Mouse (Mus musculus) embryonic facial prominence, embryonic 13.5 days (tissue): ENCODE measurements around the gene Xdh. TPM values are rescaled to one million over a fixed set of nuclear protein-coding genes. Genes with fewer than 3 reads are reported as not detected.
A peak's percentile ranks its signal among the peaks of the same experiment; 100 is the strongest.

Experiments
- ATAC-seq: fragments of 200-750 bp; cut with Nextera tagmentation; 2 replicates; pipeline ENCODE4 v1.8.0; 2017; ENCODE audit warnings: low read depth; ENCODE audit not compliant: insufficient number of reproducible peaks, insufficient read depth, low FRiP score, low TSS enrichment
- H3K27ac ChIP-seq: fragments of 300-500 bp; sonication (generic); 2 replicates; pipeline ENCODE4 v1.5.1; 2015; ENCODE audit warnings: moderate library complexity, mild to moderate bottlenecking, inconsistent platforms
- H3K27me3 ChIP-seq: fragments of 300-500 bp; sonication (generic); 2 replicates; pipeline ENCODE4 v1.6.1; 2015; ENCODE audit warnings: mild to moderate bottlenecking, inconsistent platforms
- H3K36me3 ChIP-seq: fragments of 300-500 bp; sonication (generic); 2 replicates; pipeline ENCODE4 v1.6.1; 2015; ENCODE audit warnings: mild to moderate bottlenecking, inconsistent platforms
- H3K4me1 ChIP-seq: fragments of 300-500 bp; sonication (generic); 2 replicates; pipeline ENCODE4 v1.6.1; 2015; ENCODE audit warnings: inconsistent platforms
- H3K4me2 ChIP-seq: fragments of 300-500 bp; sonication (generic); 2 replicates; pipeline ENCODE4 v1.6.1; 2015; ENCODE audit warnings: moderate library complexity, mild to moderate bottlenecking, inconsistent platforms
- H3K4me3 ChIP-seq: fragments of 300-500 bp; sonication (generic); 2 replicates; pipeline ENCODE4 v1.5.1; 2015; ENCODE audit warnings: mild to moderate bottlenecking, inconsistent platforms
- H3K9ac ChIP-seq: fragments of 300-500 bp; sonication (generic); 2 replicates; pipeline ENCODE4 v1.6.1; 2015; ENCODE audit warnings: mild to moderate bottlenecking, inconsistent platforms
- H3K9me3 ChIP-seq: fragments of 300-500 bp; sonication (generic); 2 replicates; pipeline ENCODE4 v1.6.1; 2016; ENCODE audit warnings: inconsistent platforms
- WGBS: fragments of 180-500 bp; shearing (Covaris S2); methylation state at CpG from one replicate; pipeline ENCODE4 v1.1.7; 2015; ENCODE audit warnings: mixed read lengths; 5-methylcytosine and 5-hydroxymethylcytosine counted together
- polyA plus RNA-seq: library from polyadenylated mRNA; unstranded; fragments of >200 nt; fragmentation: Nextera tagmentation; extraction: Ambion mirVana; gene quantifications from 2 replicates; pipeline ENCODE4 v1.2.1, GENCODE M21; 2015

Xdh gene
- polyA plus RNA-seq, 1 experiment from 2014 or later = 0.59 TPM

DNA sequence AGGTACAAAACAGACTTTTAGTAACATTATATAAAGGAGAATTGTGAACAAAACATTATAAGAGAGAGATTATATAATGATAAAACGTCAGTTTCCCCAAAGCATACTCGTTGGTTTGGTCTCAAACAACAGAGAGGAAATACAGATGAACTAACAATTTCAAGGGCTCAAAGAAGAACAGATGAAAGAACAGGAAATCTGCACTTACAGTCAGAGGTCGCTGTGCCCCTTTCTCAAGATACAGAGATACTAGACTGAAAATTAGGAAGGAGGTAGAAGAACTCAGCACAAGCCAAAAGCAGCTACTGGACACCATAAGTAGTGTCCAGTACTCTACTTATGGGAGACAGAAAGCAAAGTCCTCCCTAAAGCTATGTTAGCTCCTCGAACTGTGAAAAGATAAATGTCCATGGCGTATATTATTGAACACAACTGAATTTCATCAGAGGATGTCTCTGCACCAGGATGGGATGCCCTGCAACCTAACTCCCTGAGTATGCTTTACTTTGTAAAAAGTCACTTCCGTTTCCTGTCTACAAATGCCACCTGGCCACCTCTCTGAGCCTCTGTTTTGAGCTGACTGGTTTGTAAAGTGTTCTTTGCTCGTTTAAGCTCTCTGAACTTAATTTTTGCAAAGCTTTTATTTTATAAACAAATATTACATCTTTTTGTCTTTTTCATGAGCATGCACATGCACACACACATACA lies 44.8 kb downstream of the Xdh start:
- peaks cover 9% of the 10 kb centered on the region; the same call in 1 of the 2 replicates for H3K4me1 ChIP-seq
- H3K9me3 ChIP-seq = no peaks in the 10 kb centered on the region
- H3K4me3 ChIP-seq = no peak overlapping the region
- WGBS = 69% methylated on average over 7 of the region's 7 CpGs
- H3K4me2 ChIP-seq = no peak overlapping the region
- no peak overlapping the region for H3K9ac ChIP-seq
- H3K27me3 ChIP-seq = 0 out of 2 replicates have a peak, but pooled peaks cover 3% of the 10 kb centered on the region
- no peak overlapping the region for H3K27ac ChIP-seq
- H3K36me3 ChIP-seq = no peaks in the 10 kb centered on the region
- ATAC-seq = no peak

DNA sequence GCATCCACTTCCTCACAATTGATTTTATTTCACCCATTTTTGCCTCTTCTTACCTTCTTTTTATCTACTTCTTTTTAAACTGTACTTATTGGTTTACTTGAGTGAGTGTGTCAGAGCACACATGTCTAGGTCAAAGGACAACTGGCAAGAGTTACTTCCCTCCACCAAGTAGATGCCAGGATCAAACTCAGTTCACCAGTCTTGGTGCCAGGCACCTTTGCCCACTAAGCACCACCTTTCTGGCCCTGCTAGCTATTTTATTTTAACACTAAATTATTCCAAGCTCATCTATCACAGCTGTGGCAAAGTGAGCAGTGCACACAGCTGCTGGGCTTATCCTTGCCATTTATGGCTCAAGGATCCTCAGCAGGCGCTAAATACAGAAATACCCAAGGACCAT lies 46.9 kb downstream of the Xdh start:
- Histone ChIP-seq H3K27ac (no peak overlapping the region), H3K27me3 (no peaks in the 10 kb centered on the region), H3K4me2 (no peak overlapping the region), H3K9ac (no peak overlapping the region), H3K9me3 (no peaks in the 10 kb centered on the region), H3K4me1 (peaks cover 9% of the 10 kb centered on the region; the same call in 1 of the 2 replicates), H3K4me3 (no peak overlapping the region), H3K36me3 (no peaks in the 10 kb centered on the region)
- 88% methylated on average over 1 of the region's 1 CpGs for WGBS
- no peak for ATAC-seq

DNA sequence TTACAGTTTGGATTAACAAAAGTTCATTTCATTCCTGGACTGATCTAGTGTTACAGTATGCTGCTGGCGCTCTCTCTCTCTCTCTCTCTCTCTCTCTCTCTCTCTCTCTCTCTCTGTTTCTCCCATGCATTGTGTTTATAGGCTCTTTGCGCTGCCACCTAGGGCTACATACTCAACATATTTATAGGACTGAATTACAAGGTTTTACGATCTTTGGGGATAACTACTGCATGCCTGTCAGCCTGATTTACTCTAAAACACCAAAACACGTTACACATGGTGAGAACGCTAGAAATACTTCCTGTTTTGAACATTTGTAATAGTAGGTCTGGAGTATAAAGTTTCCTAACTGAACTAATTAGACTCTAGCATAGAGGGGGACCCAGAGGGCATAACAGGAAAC lies 47.8 kb downstream of the Xdh start:
- Histone ChIP-seq H3K4me2 (no peak overlapping the region), H3K27me3 (no peaks in the 10 kb centered on the region), H3K27ac (no peak overlapping the region), H3K36me3 (no peaks in the 10 kb centered on the region), H3K9me3 (no peaks in the 10 kb centered on the region), H3K4me1 (peaks cover 9% of the 10 kb centered on the region; the same call in 1 of the 2 replicates), H3K4me3 (no peak overlapping the region), H3K9ac (no peak overlapping the region)
- WGBS = 16% methylated on average over 5 of the region's 5 CpGs
- ATAC-seq = peak; percentile 43; the same call in 1 of the 2 replicates

GRCm38 (mm10) chr17:73894399-73894798 lies 55.6 kb downstream of the Xdh start:
- no peak for ATAC-seq
- H3K27me3 ChIP-seq = no peaks in the 10 kb centered on the region
- H3K27ac ChIP-seq = no peak overlapping the region
- H3K4me2 ChIP-seq = no peak overlapping the region
- WGBS = 87% methylated on average over 5 of the region's 5 CpGs
- H3K4me3 ChIP-seq = no peak overlapping the region
- H3K4me1 ChIP-seq = no peaks in the 10 kb centered on the region
- H3K36me3 ChIP-seq = no peaks in the 10 kb centered on the region
- no peak overlapping the region for H3K9ac ChIP-seq
- H3K9me3 ChIP-seq = no peaks in the 10 kb centered on the region

- no peaks in the 10 kb centered on the region for H3K27me3 ChIP-seq
Measured at GRCm38 (mm10) chr17:73893822-73894221, 56.2 kb downstream of the Xdh start.

DNA sequence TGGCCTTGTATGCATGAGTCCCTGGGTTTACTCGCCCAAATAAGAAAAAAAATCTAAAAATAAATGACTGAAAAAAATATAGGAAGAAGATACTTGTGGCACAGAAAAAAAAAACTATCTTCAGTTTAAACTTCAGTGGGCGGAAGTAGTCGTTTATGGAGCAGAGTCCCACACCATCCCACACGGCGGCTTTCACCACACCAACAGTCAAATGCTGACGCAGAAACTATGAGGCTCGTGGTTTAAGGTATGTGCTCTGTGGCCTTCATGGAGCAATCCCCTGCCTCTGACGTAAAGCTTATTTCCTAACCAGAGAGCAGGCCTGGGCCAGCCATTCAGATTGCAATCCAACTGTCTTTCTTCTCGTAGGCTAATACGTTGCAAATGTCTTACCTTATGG lies 56.8 kb downstream of the Xdh start:
- H3K4me1 ChIP-seq = no peaks in the 10 kb centered on the region
- H3K4me3 ChIP-seq = no peak overlapping the region
- 68% methylated on average over 10 of the region's 10 CpGs for WGBS
- H3K9ac ChIP-seq = no peak overlapping the region
- no peak overlapping the region for H3K4me2 ChIP-seq
- H3K9me3 ChIP-seq = no peaks in the 10 kb centered on the region
- H3K36me3 ChIP-seq = no peaks in the 10 kb centered on the region
- H3K27ac ChIP-seq = no peak overlapping the region
- no peaks in the 10 kb centered on the region for H3K27me3 ChIP-seq
- ATAC-seq = no peak

More at GRCm38 (mm10) chr17:73893822-73894221, 56.2 kb downstream of the Xdh start:
- ATAC-seq = no peak
- H3K36me3 ChIP-seq = no peaks in the 10 kb centered on the region
- no peak overlapping the region for H3K27ac ChIP-seq
- no peak overlapping the region for H3K4me3 ChIP-seq
- no peak overlapping the region for H3K4me2 ChIP-seq
- no peaks in the 10 kb centered on the region for H3K9me3 ChIP-seq
- no peak overlapping the region for H3K9ac ChIP-seq
- H3K4me1 ChIP-seq = no peaks in the 10 kb centered on the region
- 85% methylated on average over 4 of the region's 4 CpGs for WGBS

DNA sequence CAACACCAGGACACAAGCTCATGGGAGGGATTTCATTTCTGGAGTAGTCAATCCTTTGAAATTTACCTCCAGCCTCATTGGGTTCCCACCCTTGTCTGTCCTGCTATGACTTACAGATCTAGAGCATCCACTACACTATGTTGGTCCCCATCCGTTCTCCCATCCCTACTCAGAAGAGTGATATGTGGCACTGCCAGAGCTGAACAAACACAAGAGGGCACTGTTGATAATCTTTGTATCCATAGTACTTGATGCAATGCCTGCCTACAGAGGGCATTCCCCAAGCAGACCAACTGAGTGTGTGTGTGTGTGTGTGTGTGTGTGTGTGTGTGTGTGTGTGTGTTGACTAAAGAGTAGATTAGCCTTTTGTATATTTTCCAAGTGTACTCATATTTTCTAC lies 58.4 kb downstream of the Xdh start:
- Histone ChIP-seq H3K4me1 (no peaks in the 10 kb centered on the region), H3K9me3 (no peaks in the 10 kb centered on the region), H3K4me3 (no peak overlapping the region), H3K4me2 (no peak overlapping the region), H3K36me3 (no peaks in the 10 kb centered on the region), H3K9ac (no peak overlapping the region), H3K27me3 (no peaks in the 10 kb centered on the region), H3K27ac (no peak overlapping the region)
- WGBS = 79% methylated on average over 1 of the region's 1 CpGs
- ATAC-seq = no peak

DNA sequence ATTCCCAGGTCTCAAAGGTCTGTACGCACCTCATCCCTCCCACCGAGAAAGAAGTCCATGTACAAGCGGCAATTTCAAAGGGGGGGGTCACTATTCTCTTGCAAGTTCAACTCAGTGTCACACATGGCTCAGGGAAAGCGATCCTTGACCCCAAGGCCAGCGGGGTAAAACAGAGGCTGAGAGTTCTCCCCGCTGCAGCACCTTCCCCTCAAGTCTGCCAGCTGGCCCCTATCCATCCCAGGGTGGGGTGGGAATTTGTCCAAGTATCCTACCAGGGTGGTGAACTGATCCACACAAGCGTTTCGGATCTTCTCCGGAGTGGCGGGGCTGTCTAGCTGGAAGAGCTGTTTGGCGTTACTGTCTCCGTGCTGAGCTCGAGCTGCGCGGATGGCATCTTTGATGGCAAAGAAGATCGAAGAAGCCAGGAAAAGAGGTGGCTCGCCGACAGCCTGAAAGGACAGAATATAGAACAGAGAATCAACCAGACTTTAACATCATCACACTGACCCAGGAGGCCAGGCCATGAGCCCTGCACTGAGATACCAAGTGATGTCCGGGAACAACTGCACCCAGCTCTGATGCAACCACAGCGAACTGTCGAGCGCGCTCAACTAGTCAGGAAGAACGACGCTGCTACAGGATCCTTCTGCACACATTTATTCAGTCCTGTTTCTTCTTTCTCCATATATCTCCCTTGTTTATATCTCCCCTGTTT lies 63.8 kb downstream of the Xdh start:
- H3K36me3 ChIP-seq = no peaks in the 10 kb centered on the region
- no peak for ATAC-seq
- H3K9ac ChIP-seq = no peak overlapping the region
- H3K27ac ChIP-seq = no peak overlapping the region
- H3K27me3 ChIP-seq = 0 out of 2 replicates have a peak, but pooled peaks cover 6% of the 10 kb centered on the region
- WGBS = 79% methylated on average over 25 of the region's 25 CpGs
- H3K4me1 ChIP-seq = no peaks in the 10 kb centered on the region; the same call in 1 of the 2 replicates
- H3K4me3 ChIP-seq = no peak overlapping the region
- H3K9me3 ChIP-seq = no peaks in the 10 kb centered on the region
- no peak overlapping the region for H3K4me2 ChIP-seq

DNA sequence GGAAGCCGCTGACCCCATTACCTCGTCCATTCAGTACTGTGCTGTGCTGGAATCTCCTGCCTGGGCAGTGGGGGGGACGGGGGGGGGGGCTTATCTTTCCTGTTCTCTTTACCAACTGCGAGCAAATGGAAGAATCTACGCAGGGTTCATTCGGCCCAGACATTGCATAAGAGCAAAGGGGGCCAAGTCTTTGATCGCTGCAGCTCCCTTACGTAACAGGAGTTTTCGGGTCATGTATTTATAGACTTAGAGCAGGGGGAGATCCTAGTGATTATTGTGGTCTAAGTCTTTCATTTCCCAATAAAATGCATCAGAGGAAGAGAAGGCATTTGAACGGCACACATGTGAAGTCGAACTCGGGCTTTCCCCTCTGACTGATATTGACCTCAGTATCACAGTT lies 66.7 kb downstream of the Xdh start:
- 0 out of 2 replicates have a peak, but pooled peaks cover 6% of the 10 kb centered on the region for H3K27me3 ChIP-seq
- H3K36me3 ChIP-seq = no peaks in the 10 kb centered on the region
- ATAC-seq = no peak
- WGBS = 79% methylated on average over 12 of the region's 12 CpGs
- no peak overlapping the region for H3K9ac ChIP-seq
- H3K4me1 ChIP-seq = no peaks in the 10 kb centered on the region; the same call in 1 of the 2 replicates
- H3K27ac ChIP-seq = no peak overlapping the region
- H3K4me2 ChIP-seq = no peak overlapping the region
- H3K4me3 ChIP-seq = no peak overlapping the region
- no peaks in the 10 kb centered on the region for H3K9me3 ChIP-seq

GRCm38 (mm10) chr17:73882194-73882593 lies 67.8 kb downstream of the Xdh start:
- H3K4me3 ChIP-seq = no peak overlapping the region
- WGBS = 11% methylated on average over 9 of the region's 9 CpGs
- no peak; the same call in 1 of the 2 replicates for ATAC-seq
- H3K27ac ChIP-seq = no peak overlapping the region
- H3K9ac ChIP-seq = no peak overlapping the region
- no peak overlapping the region for H3K4me2 ChIP-seq
- 0 out of 2 replicates have a peak, but pooled peaks cover 6% of the 10 kb centered on the region for H3K27me3 ChIP-seq
- H3K4me1 ChIP-seq = no peaks in the 10 kb centered on the region; the same call in 1 of the 2 replicates
- H3K36me3 ChIP-seq = no peaks in the 10 kb centered on the region
- no peaks in the 10 kb centered on the region for H3K9me3 ChIP-seq

- no peak overlapping the region for H3K4me3 ChIP-seq
- no peaks in the 10 kb centered on the region for H3K36me3 ChIP-seq
- H3K27me3 ChIP-seq = 0 out of 2 replicates have a peak, but pooled peaks cover 6% of the 10 kb centered on the region
- no peak overlapping the region for H3K27ac ChIP-seq
- H3K4me1 ChIP-seq = no peaks in the 10 kb centered on the region; the same call in 1 of the 2 replicates
- no peaks in the 10 kb centered on the region for H3K9me3 ChIP-seq
- no peak overlapping the region for H3K4me2 ChIP-seq
- 77% methylated on average over 6 of the region's 6 CpGs for WGBS
- H3K9ac ChIP-seq = no peak overlapping the region
- ATAC-seq = no peak
Measured at GRCm38 (mm10) chr17:73881295-73881694, 68.7 kb downstream of the Xdh start.

DNA sequence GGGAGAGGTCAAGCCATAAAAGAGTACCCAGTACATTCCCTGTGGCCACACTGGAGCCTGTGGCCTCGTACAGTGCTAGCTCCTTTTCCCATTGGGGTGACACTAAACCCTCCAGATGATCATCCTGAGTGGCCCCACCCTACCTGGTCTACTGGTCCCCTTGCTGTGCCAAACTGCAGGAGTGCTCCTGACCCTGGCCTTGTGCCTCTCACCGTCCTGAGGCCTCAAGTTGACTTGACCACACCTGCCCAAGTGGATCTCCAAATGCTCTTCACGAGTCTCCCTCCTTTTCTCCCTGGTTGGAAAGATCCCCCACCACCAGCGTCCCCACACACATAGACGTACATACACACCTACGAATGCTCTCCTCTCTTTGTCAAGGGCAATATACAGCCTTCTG lies 69.7 kb downstream of the Xdh start:
- Histone ChIP-seq H3K9me3 (no peaks in the 10 kb centered on the region), H3K27ac (no peak overlapping the region), H3K4me2 (no peak overlapping the region), H3K36me3 (no peaks in the 10 kb centered on the region), H3K27me3 (0 out of 2 replicates have a peak, but pooled peaks cover 6% of the 10 kb centered on the region), H3K4me1 (no peaks in the 10 kb centered on the region; the same call in 1 of the 2 replicates), H3K9ac (no peak overlapping the region), H3K4me3 (no peak overlapping the region)
- 74% methylated on average over 6 of the region's 6 CpGs for WGBS
- no peak for ATAC-seq
